Mouse (Mus musculus): ENCODE measurements around the gene Tmc8. TPM values are rescaled to one million over a fixed set of nuclear protein-coding genes. Genes with fewer than 3 reads are reported as not detected.

The Tmc8 gene
- polyA plus RNA-seq, 1 experiment from 2014 or later, result 0.99 TPM

GRCm38 (mm10) chr11:117778851-117779433 lies 2.9 kb upstream of the Tmc8 start:
- Histone ChIP-seq H3K9me3 (ENCODE audit: control insufficient read depth, low read length) (no peaks in the 10 kb centered on the region), H3K9ac (replicated peaks; ENCODE audit: low read depth, low read length) (peak overlapping the region; percentile 40; the same call in 1 of the 2 replicates), H3K4me3 (replicated peaks; ENCODE audit: low read length) (no peak overlapping the region), H3K27me3 (replicated peaks; ENCODE audit: control insufficient read depth, insufficient read depth, low read length) (peaks cover 29% of the 10 kb centered on the region), H3K4me2 (ENCODE audit: low read length) (no peak overlapping the region), H3K36me3 (ENCODE audit: control insufficient read depth, insufficient read depth) (no peaks in the 10 kb centered on the region), H3K27ac (ENCODE audit: low read length) (no peak overlapping the region), H3K4me1 (replicated peaks; ENCODE audit: control insufficient read depth, insufficient read depth, low read length) (peaks cover 26% of the 10 kb centered on the region)
- no peak for ATAC-seq
- 73% methylated on average over 12 of the region's 12 CpGs for WGBS

GRCm38 (mm10) chr11:117779434-117780198 lies 2.3 kb upstream of the Tmc8 start:
- Histone ChIP-seq H3K36me3 (ENCODE audit: control insufficient read depth, insufficient read depth) (no peaks in the 10 kb centered on the region), H3K4me3 (replicated peaks; ENCODE audit: low read length) (peak overlapping the region; percentile 19), H3K4me1 (replicated peaks; ENCODE audit: control insufficient read depth, insufficient read depth, low read length) (peaks cover 26% of the 10 kb centered on the region), H3K27ac (ENCODE audit: low read length) (peak overlapping the region; percentile 9; the same call in 1 of the 2 replicates), H3K4me2 (ENCODE audit: low read length) (peak overlapping the region; percentile 47), H3K27me3 (replicated peaks; ENCODE audit: control insufficient read depth, insufficient read depth, low read length) (peaks cover 29% of the 10 kb centered on the region), H3K9ac (replicated peaks; ENCODE audit: low read depth, low read length) (peak overlapping the region; percentile 40), H3K9me3 (ENCODE audit: control insufficient read depth, low read length) (no peaks in the 10 kb centered on the region)
- WGBS, result 5% methylated on average over 38 of the region's 38 CpGs
- ATAC-seq, result peak; percentile 16; the same call in 1 of the 2 replicates

- WGBS, result under 1% methylated on average over 17 of the region's 17 CpGs
- 0 out of 2 replicates have a peak, but pooled peaks have one; percentile 5 for ATAC-seq
- Histone ChIP-seq H3K4me2 (ENCODE audit: low read length) (peak overlapping the region; percentile 47), H3K9me3 (ENCODE audit: control insufficient read depth, low read length) (no peaks in the 10 kb centered on the region), H3K4me1 (replicated peaks; ENCODE audit: control insufficient read depth, insufficient read depth, low read length) (peaks cover 26% of the 10 kb centered on the region), H3K27ac (ENCODE audit: low read length) (no peak overlapping the region; the same call in 1 of the 2 replicates), H3K36me3 (ENCODE audit: control insufficient read depth, insufficient read depth) (no peaks in the 10 kb centered on the region), H3K9ac (replicated peaks; ENCODE audit: low read depth, low read length) (peak overlapping the region; percentile 40), H3K27me3 (replicated peaks; ENCODE audit: control insufficient read depth, insufficient read depth, low read length) (peaks cover 29% of the 10 kb centered on the region), H3K4me3 (replicated peaks; ENCODE audit: low read length) (peak overlapping the region; percentile 19)
Measured at GRCm38 (mm10) chr11:117780199-117780515, 1.7 kb upstream of the Tmc8 start.

GRCm38 (mm10) chr11:117780582-117781111 lies 1.2 kb upstream of the Tmc8 start:
- 3% methylated on average over 19 of the region's 19 CpGs for WGBS

GRCm38 (mm10) chr11:117781199-117781821 lies 566 bp upstream of the Tmc8 start:
- peaks cover 26% of the 10 kb centered on the region for H3K4me1 ChIP-seq (replicated peaks; ENCODE audit: control insufficient read depth, insufficient read depth, low read length)
- H3K27me3 ChIP-seq (replicated peaks; ENCODE audit: control insufficient read depth, insufficient read depth, low read length), result peaks cover 29% of the 10 kb centered on the region
- H3K9ac ChIP-seq (replicated peaks; ENCODE audit: low read depth, low read length), result no peak overlapping the region
- H3K36me3 ChIP-seq (ENCODE audit: control insufficient read depth, insufficient read depth), result no peaks in the 10 kb centered on the region
- H3K27ac ChIP-seq (ENCODE audit: low read length), result no peak overlapping the region
- H3K4me3 ChIP-seq (replicated peaks; ENCODE audit: low read length), result no peak overlapping the region
- 21% methylated on average over 18 of the region's 18 CpGs for WGBS
- ATAC-seq, result no peak
- no peak overlapping the region for H3K4me2 ChIP-seq (ENCODE audit: low read length)
- no peaks in the 10 kb centered on the region for H3K9me3 ChIP-seq (ENCODE audit: control insufficient read depth, low read length)

More at GRCm38 (mm10) chr11:117780582-117781111, 1.2 kb upstream of the Tmc8 start:
- H3K27ac ChIP-seq (ENCODE audit: low read length), result no peak overlapping the region
- H3K9ac ChIP-seq (replicated peaks; ENCODE audit: low read depth, low read length), result no peak overlapping the region
- ATAC-seq, result no peak
- peak overlapping the region; percentile 47 for H3K4me2 ChIP-seq (ENCODE audit: low read length)
- no peaks in the 10 kb centered on the region for H3K36me3 ChIP-seq (ENCODE audit: control insufficient read depth, insufficient read depth)
- no peaks in the 10 kb centered on the region for H3K9me3 ChIP-seq (ENCODE audit: control insufficient read depth, low read length)
- peaks cover 26% of the 10 kb centered on the region for H3K4me1 ChIP-seq (replicated peaks; ENCODE audit: control insufficient read depth, insufficient read depth, low read length)
- peaks cover 29% of the 10 kb centered on the region for H3K27me3 ChIP-seq (replicated peaks; ENCODE audit: control insufficient read depth, insufficient read depth, low read length)
- peak overlapping the region; percentile 19 for H3K4me3 ChIP-seq (replicated peaks; ENCODE audit: low read length)

GRCm38 (mm10) chr11:117782705-117783034 lies 794 bp downstream of the Tmc8 start:
- Histone ChIP-seq H3K9ac (replicated peaks; ENCODE audit: low read depth, low read length) (peak overlapping the region; percentile 54), H3K9me3 (ENCODE audit: control insufficient read depth, low read length) (no peaks in the 10 kb centered on the region), H3K4me1 (replicated peaks; ENCODE audit: control insufficient read depth, insufficient read depth, low read length) (peaks cover 26% of the 10 kb centered on the region), H3K4me3 (replicated peaks; ENCODE audit: low read length) (peak overlapping the region; percentile 39), H3K4me2 (ENCODE audit: low read length) (peak overlapping the region; percentile 61), H3K36me3 (ENCODE audit: control insufficient read depth, insufficient read depth) (no peaks in the 10 kb centered on the region), H3K27ac (ENCODE audit: low read length) (no peak overlapping the region), H3K27me3 (replicated peaks; ENCODE audit: control insufficient read depth, insufficient read depth, low read length) (peaks cover 29% of the 10 kb centered on the region)
- no peak for ATAC-seq
- WGBS, result 57% methylated on average over 9 of the region's 9 CpGs

- Histone ChIP-seq H3K27me3 (replicated peaks; ENCODE audit: control insufficient read depth, insufficient read depth, low read length) (peaks cover 29% of the 10 kb centered on the region), H3K4me2 (ENCODE audit: low read length) (peak overlapping the region; percentile 61), H3K4me3 (replicated peaks; ENCODE audit: low read length) (peak overlapping the region; percentile 39), H3K9ac (replicated peaks; ENCODE audit: low read depth, low read length) (peak overlapping the region; percentile 54), H3K27ac (ENCODE audit: low read length) (no peak overlapping the region), H3K36me3 (ENCODE audit: control insufficient read depth, insufficient read depth) (no peaks in the 10 kb centered on the region), H3K9me3 (ENCODE audit: control insufficient read depth, low read length) (no peaks in the 10 kb centered on the region), H3K4me1 (replicated peaks; ENCODE audit: control insufficient read depth, insufficient read depth, low read length) (peaks cover 26% of the 10 kb centered on the region)
- WGBS, result 4% methylated on average over 29 of the region's 31 CpGs
- ATAC-seq, result peak; percentile 53
Measured at GRCm38 (mm10) chr11:117783089-117783488, 1.2 kb downstream of the Tmc8 start.

- H3K4me1 ChIP-seq (replicated peaks; ENCODE audit: control insufficient read depth, insufficient read depth, low read length), result peaks cover 26% of the 10 kb centered on the region
- H3K27me3 ChIP-seq (replicated peaks; ENCODE audit: control insufficient read depth, insufficient read depth, low read length), result peaks cover 28% of the 10 kb centered on the region
- H3K4me3 ChIP-seq (replicated peaks; ENCODE audit: low read length), result no peak overlapping the region
- no peaks in the 10 kb centered on the region for H3K36me3 ChIP-seq (ENCODE audit: control insufficient read depth, insufficient read depth)
- no peak overlapping the region for H3K27ac ChIP-seq (ENCODE audit: low read length)
- H3K9me3 ChIP-seq (ENCODE audit: control insufficient read depth, low read length), result no peaks in the 10 kb centered on the region
- no peak for ATAC-seq
- H3K4me2 ChIP-seq (ENCODE audit: low read length), result 0 out of 2 replicates have a peak overlapping the region, but pooled peaks have one; percentile 61
- 33% methylated on average over 10 of the region's 10 CpGs for WGBS
- H3K9ac ChIP-seq (replicated peaks; ENCODE audit: low read depth, low read length), result peak overlapping the region; percentile 54; the same call in 1 of the 2 replicates
Measured at GRCm38 (mm10) chr11:117783683-117784309, 1.9 kb downstream of the Tmc8 start.

GRCm38 (mm10) chr11:117786294-117786693 lies 4.4 kb downstream of the Tmc8 start:
- H3K27ac ChIP-seq (ENCODE audit: low read length), result no peak overlapping the region
- no peaks in the 10 kb centered on the region for H3K36me3 ChIP-seq (ENCODE audit: control insufficient read depth, insufficient read depth)
- no peak overlapping the region for H3K4me3 ChIP-seq (replicated peaks; ENCODE audit: low read length)
- 5% methylated on average over 10 of the region's 10 CpGs for WGBS
- ATAC-seq, result no peak
- H3K9me3 ChIP-seq (ENCODE audit: control insufficient read depth, low read length), result no peaks in the 10 kb centered on the region
- peaks cover 14% of the 10 kb centered on the region for H3K27me3 ChIP-seq (replicated peaks; ENCODE audit: control insufficient read depth, insufficient read depth, low read length)
- H3K4me2 ChIP-seq (ENCODE audit: low read length), result no peak overlapping the region
- no peak overlapping the region for H3K9ac ChIP-seq (replicated peaks; ENCODE audit: low read depth, low read length)
- peaks cover 13% of the 10 kb centered on the region for H3K4me1 ChIP-seq (replicated peaks; ENCODE audit: control insufficient read depth, insufficient read depth, low read length)

All from forebrain, embryonic 16.5 days (tissue).